Mouse (Mus musculus) lung, adult 18-20 months (tissue): Measurements from ENCODE around the gene Pgp.

Experiments used
- DNase-seq, 2 experiments: peaks; one replicate each; pipeline ENCODE4 v3.0.0; 2022; ENCODE audit warnings: mixed read lengths in 2 of 2

The Pgp gene

DNA sequence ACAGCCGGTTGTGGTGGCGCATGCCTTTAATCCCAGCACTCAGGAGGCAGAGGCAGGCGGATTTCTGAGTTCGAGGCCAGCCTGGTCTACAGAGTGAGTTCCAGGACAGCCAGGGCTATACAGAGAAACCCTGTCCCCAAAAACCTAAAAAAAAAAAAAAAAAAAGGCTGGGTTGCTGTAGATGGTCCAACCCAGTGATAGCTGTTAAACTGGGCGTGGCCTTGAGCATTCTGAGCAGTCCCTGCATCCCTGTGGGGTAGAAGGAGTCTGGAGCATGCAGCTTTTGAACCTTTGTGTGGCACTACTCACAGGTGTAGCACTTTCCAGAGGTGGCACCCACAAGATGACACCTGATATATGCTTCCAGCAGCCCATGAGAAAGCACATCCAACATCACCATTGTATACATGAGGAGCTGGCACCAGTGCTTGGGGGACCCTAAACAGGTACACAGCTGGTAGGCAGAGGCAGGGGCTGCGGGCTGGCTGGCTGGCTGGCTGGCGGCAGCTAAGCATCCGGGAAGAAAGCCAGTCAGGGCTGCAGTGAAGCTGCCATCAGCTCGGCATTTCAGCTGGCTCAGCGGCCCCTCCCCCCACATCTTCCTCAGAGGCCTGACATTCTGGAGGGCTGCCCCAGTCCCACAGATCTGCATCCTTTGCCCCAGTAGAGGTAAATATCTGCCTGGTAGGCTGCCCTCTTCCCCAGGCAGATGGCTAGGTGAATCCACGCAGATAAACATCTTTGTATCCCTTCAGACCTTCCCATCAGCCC is 15.1 kb downstream of the Pgp start:
- no peak for DNase-seq

GRCm38 (mm10) chr17:24488186-24488661 is 18.0 kb downstream of the Pgp start, which contains the start of gene Caskin1:
Gene Caskin1 (plus strand): TSS chr17:24488601.
- peak in 1 of 2 experiments; percentile 39 for DNase-seq

GRCm38 (mm10) chr17:24488662-24489264 is 18.6 kb downstream of the Pgp start:
- DNase-seq = no peak

DNA sequence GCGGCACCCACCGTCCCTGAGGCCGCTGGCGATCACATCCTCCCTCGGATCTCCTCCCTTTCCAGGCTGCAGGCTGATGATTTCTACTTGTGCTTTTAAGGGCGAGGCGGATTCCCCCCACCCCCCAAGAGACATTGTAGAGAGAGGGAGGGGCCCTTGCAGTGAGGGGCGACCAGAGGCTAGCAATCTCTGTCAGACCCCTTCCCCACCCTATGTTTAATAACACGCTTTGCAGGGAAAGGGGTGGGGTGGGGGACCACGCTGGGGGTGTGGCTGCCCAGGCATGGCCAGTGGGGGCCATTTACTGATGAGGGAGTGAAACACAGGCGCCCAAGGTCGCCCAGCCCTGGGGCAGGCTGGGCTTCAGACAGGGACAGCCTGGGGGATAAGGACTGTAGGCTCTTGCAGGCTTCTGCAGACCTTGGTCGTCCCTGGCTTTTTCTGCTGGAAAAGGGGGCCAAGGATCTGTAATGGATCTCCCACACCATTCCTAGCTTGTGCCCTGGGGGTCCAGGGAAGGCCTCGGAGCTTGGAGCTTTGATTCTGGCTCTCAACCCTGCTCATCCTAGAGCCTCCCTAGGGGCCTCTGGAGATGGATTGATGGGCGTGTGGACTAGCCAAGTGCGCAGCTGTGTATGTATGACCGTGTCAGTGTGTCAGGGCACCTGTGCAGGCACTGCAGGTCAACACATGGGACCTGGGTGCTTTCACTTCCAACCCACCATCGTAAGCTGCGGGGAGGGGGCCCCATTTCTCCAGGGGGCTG is 19.3 kb downstream of the Pgp start:
- no peak for DNase-seq

- no peak for DNase-seq
These were observed 20.2 kb downstream of the Pgp start for GRCm38 (mm10) chr17:24490399-24490798.

DNA sequence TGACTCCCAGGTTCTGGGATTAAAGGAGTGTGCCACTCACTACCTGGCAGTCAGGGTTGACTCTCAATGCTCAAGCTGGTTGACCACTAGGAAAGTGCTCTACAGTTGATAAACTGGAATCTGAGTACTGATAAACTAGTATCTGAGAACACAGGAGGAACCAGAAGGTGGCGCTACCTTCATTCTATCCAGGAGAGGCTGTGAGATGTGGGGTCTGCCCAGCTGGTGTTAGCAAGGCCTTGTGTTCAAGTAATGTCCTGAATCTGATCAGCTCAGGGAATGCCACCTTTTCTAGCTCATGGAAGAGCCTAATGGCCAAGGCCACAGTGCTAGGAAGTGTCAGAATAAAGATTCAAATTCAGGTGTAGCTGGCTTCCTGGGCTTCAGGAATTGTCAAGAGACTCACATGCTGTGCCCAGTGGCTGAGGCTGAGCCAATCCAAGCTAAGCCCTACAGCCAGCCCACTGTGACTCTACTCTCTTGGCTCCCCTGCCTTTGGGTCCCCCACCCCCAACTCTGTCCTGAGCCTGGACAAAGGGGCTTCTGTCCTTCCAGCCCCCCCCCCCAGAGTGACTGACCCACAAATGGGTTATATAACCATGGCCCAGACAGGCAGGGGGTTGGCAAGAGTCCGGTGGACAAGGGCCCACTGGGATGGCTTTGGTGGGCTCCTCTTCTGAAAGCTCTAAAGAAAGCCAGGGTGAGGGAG is 24.6 kb downstream of the Pgp start:
- DNase-seq = peak in 1 of 2 experiments; percentile 58

DNA sequence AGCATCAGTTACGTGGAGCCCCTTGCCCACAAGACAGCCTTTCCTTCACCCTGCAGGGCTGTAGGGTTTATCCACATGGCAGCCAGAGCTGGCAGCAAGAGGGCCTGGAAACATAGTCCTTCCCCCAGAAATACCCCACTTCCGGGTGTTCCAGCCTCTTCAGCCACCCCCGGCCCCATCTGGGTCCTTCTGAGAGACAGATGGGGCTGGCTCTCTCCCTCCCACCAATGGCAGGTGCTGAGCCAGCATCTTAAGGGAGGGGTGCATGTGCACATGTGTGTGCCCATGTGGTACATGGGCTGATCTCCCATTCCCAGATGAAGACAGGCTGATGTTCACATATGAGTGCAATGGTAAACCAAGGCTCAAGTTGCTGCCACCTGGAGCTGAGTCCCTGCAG is 25.3 kb downstream of the Pgp start:
- DNase-seq = no peak

DNA sequence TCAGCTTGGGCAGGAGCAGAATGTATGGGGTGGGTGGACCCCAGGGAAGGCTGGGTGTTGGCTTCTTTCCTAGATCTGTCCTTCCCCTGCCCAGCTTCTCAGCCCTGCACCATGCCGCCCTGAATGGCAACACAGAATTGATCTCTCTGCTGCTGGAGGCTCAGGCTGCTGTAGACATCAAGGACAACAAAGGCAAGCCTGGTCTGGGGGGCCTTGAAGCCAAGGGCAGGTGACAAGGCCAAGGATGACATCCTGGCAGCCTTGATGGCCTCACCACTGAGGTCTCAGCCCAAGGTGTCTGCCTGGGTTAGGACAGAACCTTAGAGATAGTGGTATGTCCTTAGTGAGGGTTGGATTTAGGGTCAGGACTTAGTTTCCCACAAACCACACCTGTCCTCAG is 25.8 kb downstream of the Pgp start:
- DNase-seq = no peak

DNA sequence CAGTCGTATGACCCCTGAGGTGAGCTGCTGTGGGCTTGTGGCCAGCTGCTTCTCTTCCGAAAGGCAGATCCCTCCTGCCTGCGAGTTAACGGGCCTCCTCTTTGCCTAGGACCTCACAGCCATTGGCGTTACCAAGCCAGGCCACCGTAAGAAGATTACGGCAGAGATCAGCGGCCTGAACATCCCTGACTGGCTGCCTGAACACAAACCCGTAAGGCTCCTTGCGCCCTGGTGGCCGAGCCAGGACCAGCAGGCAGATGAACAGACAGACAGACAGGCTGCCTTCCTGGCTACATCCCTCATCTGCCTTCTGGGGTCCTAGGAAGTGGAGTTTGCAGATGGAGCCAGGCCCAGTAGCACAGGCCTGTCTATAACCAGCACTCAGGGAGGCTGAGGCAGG is 32.0 kb downstream of the Pgp start:
- DNase-seq = no peak

GRCm38 (mm10) chr17:24504085-24504484 is 33.9 kb downstream of the Pgp start:
- no peak for DNase-seq

DNA sequence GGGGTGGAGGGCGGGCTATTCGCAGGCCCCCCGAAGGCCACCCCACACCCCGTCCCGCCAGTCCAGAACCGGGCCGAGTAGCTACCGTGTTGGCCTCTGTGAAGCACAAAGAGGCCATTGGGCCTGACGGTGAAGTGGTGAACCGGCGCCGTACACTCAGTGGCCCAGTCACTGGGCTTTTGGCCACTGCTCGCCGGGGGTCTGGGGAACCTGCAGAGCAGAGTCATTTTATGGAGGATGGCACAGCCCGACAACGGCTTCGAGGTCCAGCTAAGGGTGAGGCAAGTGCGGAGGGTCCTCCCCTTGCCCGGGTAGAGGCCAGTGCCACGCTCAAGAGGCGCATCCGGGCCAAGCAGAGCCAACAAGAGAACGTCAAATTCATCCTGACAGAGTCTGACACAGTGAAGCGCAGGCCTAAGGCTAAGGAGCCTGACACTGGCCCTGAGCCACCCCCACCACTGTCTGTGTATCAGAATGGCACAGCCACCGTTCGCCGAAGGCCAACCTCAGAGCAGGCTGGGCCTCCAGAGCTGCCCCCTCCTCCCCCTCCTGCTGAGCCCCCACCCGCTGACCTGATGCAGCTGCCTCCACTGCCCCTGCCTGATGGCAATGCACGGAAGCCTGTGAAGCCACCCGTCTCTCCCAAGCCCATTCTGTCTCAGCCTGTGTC is 35.2 kb downstream of the Pgp start:
- no peak for DNase-seq

GRCm38 (mm10) chr17:24506332-24507070 is 36.3 kb downstream of the Pgp start:
- DNase-seq = no peak

GRCm38 (mm10) chr17:24507129-24507664 is 37.0 kb downstream of the Pgp start:
- no peak for DNase-seq

DNA sequence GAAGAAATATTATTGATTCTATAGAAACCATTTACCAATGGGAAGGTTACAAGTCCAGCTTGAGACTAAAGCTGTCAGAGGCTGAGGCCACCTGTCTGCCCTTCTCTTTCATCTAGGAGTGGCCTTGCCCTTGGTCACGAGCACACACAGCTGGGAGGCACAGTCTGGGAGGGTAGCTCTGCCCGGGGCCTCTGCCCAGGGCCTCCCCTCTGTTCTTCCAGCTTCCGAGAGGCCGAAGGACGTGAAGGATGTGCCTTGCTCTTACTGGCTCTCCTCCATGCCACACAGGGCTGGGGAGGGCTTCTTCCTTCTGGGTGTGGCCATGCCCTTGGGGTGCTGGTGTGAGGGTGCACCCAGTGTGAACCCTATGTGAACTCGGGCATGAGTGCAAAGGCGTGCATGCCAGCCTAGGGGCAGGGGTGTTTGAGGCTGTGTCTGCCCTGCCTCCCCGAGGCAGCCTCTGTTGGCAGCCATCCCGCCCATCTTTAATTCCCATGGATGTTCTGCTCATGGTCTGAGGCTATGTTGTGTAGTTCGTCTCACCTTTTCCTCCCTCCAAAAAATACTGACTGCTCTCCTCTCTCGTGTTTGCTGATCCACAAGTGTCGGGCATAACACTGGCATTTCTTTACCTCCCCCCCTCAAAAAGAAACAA is 37.7 kb downstream of the Pgp start:
- no peak for DNase-seq

DNA sequence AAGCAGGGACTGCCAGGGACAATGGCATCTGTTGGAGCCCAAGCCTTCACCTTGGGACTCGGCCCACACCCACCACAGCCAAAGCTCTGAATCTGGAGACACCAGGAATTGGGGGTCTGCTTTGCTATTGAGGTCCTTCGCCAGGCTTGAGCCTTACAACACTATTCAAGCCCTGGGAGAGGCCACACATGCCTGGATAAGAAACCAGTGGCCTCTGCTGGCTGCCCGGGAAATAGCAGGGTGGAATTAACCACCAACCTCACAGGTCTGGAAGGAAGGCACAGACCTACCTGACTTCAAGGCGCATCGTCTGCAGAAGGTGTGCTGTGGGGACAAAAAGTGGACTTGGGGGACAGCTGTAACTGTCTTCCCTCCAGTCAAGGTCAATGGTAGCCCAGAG is 43.4 kb downstream of the Pgp start:
- peak; percentile 52 to 56 for DNase-seq

- DNase-seq = peak; percentile 41 to 58
These were observed 44.4 kb downstream of the Pgp start for GRCm38 (mm10) chr17:24514270-24515257.

DNA sequence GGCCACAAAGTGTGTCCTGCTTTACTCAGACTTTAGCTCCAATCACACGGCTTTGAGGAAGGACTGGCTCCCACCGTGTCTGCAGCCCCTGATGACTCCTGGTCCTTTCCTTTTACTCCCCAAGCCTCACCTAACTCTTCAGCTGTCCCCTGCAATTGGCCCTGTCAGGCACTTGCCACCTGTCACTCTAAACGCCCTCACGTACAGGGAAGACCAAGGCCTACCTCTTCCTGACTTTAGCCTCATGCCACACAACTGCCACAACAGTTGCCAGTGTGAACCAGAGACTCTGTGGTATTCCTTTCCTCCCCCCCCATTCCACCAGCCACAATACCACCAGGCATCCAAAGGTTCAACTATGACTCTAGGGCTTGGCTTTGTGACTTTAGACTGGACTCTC is 50.3 kb downstream of the Pgp start:
- no peak for DNase-seq
